Mouse (Mus musculus) C2C12 (cell line): ENCODE data around the gene Ptma. TPM values are rescaled to one million over a fixed set of nuclear protein-coding genes. Genes with fewer than 3 reads are reported as not detected.

Source experiments
- H3K27me3 ChIP-seq: one replicate; pipeline ENCODE4 v1.6.1; 2011; ENCODE audit not compliant: control insufficient read depth, insufficient read depth, insufficient read length
- H3K36me3 ChIP-seq: one replicate; pipeline ENCODE4 v1.6.1; 2011; ENCODE audit not compliant: control insufficient read depth, insufficient read depth
- H3K4me3 ChIP-seq: one replicate; pipeline ENCODE4 v1.5.1; 2011; ENCODE audit warnings: mild to moderate bottlenecking, control low read depth; ENCODE audit not compliant: poor library complexity, insufficient read depth, severe bottlenecking
- H3K79me2 ChIP-seq: one replicate; pipeline ENCODE4 v1.6.1; 2011; ENCODE audit not compliant: control insufficient read depth, insufficient read depth
- H3K79me3 ChIP-seq: one replicate; pipeline ENCODE4 v1.6.1; 2011; ENCODE audit warnings: low read depth, control low read depth
- H3ac ChIP-seq: one replicate; pipeline ENCODE3; 2011; ENCODE audit warnings: low read depth; ENCODE audit not compliant: control insufficient read depth, insufficient read length
- CEBPB ChIP-seq: IDR thresholded peaks from one replicate; pipeline ENCODE4 v1.6.1; 2011; ENCODE audit warnings: low read depth, mild to moderate bottlenecking, control low read depth, moderate library complexity
- CTCF ChIP-seq: IDR thresholded peaks from one replicate; pipeline ENCODE4 v1.5.1; 2011; ENCODE audit not compliant: control insufficient read depth, insufficient read depth, insufficient read length
- FOSL1 ChIP-seq: IDR thresholded peaks from one replicate; pipeline ENCODE4 v1.8.0; 2011; ENCODE audit warnings: mild to moderate bottlenecking, low read length; ENCODE audit not compliant: poor library complexity, insufficient read depth, severe bottlenecking
- MAX ChIP-seq: IDR thresholded peaks from one replicate; pipeline ENCODE4 v1.6.1; 2011; ENCODE audit warnings: mild to moderate bottlenecking, control low read depth
- MYOD1 ChIP-seq: IDR thresholded peaks from one replicate; pipeline ENCODE4 v1.6.1; 2011; ENCODE audit warnings: low read depth; ENCODE audit not compliant: control insufficient read depth, insufficient read length
- MYOG ChIP-seq: IDR thresholded peaks from one replicate; pipeline ENCODE4 v1.6.1; 2011; ENCODE audit not compliant: control insufficient read depth, insufficient read length; ENCODE audit errors: extremely low read depth
- USF1 ChIP-seq: IDR thresholded peaks from one replicate; pipeline ENCODE4 v1.6.1; 2011; ENCODE audit warnings: low read depth, mild to moderate bottlenecking, control low read depth, moderate library complexity
- polyA plus RNA-seq: library from polyadenylated mRNA; unstranded; fragments of >200 nt; fragmentation: generic; extraction: Trizol; gene quantifications from one replicate; pipeline ENCODE4 v1.2.1, GENCODE M21; 2012; ENCODE audit warnings: missing spikeins

The Ptma gene
- polyA plus RNA-seq, 1 experiment, result 2,542 TPM

DNA sequence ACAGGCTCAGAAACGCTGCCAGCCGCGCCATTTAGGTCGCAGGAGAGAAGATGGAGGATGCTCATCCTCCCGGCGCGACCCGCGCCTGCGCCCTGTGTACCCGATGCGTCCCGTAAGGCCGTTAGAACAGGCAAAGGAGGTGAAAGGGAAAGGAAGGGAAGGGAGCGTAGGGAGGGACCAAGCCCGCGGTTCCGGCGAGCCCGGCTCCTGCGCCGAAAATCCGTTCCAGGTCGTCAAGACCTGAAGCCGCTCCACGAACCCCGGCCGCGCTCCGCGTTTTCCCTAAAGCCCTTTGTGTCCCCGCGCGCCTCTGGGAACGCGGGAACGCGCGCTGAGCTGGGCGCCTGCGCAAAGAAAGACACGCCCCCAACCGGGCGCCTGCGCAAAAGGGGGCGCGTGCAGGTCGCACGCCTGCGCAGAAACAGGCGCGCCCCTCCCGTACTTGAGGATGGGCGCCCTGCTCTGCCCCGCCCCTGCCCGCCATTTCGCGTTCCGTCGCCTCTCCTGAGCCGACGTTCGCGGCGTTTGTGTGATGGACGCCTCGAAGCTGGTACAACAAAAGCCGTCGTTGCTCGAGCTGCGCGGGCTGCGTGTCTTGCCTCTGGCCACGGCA lies 39.1 kb upstream of the Ptma start:
- H3K79me2 ChIP-seq, result peaks cover 13% of the 10 kb centered on the region
- H3K36me3 ChIP-seq, result no peaks in the 10 kb centered on the region
- H3K27me3 ChIP-seq, result no peaks in the 10 kb centered on the region
- peak overlapping the region; percentile 79 for H3K4me3 ChIP-seq
- TF ChIP-seq USF1 (no peak), FOSL1 (no peak), MYOG (no peak), CTCF (no peak), CEBPB (no peak), MAX (no peak), MYOD1 (no peak)
- peaks cover 5% of the 10 kb centered on the region for H3K79me3 ChIP-seq
- peak overlapping the region; percentile 91 for H3ac ChIP-seq

GRCm38 (mm10) chr1:86487908-86488314 lies 38.6 kb upstream of the Ptma start:
- H3K79me3 ChIP-seq, result peaks cover 5% of the 10 kb centered on the region
- H3K27me3 ChIP-seq, result no peaks in the 10 kb centered on the region
- no peak for TF ChIP-seq FOSL1

DNA sequence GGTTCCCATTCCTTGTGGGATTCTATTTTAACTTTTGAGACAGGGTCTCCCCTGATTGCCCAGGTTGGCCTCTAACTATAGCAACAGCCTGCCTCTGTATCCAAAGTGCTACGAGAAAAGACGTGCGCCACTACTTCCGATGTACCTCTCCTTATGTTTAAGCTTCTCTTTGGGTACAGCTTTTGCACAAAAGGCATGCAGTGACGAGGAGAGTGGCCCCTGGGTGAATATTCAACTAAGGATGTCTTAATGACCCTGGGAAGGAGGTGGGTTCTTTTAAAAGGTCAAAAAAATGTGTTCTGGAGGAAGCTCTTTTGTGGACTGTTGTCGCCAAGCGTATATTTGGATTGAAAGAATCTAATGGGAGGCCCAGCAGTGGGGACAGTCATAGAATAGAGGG lies 38.2 kb upstream of the Ptma start:
- Histone ChIP-seq H3K4me3 (peak overlapping the region; percentile 79), H3ac (peak overlapping the region; percentile 42), H3K27me3 (no peaks in the 10 kb centered on the region), H3K79me2 (peaks cover 13% of the 10 kb centered on the region), H3K79me3 (peaks cover 5% of the 10 kb centered on the region), H3K36me3 (no peaks in the 10 kb centered on the region)
- no peak for TF ChIP-seq MYOG
- TF ChIP-seq MAX, result no peak
- TF ChIP-seq CEBPB, result no peak
- no peak for TF ChIP-seq CTCF
- TF ChIP-seq MYOD1, result no peak
- TF ChIP-seq FOSL1, result no peak
- TF ChIP-seq USF1, result no peak

More at GRCm38 (mm10) chr1:86487908-86488314, 38.6 kb upstream of the Ptma start:
- H3K79me2 ChIP-seq, result peaks cover 13% of the 10 kb centered on the region
- no peaks in the 10 kb centered on the region for H3K36me3 ChIP-seq
- H3ac ChIP-seq, result peak overlapping the region; percentile 77
- peak overlapping the region; percentile 79 for H3K4me3 ChIP-seq

GRCm38 (mm10) chr1:86488774-86489173 lies 37.8 kb upstream of the Ptma start:
- H3K79me2 ChIP-seq, result peaks cover 13% of the 10 kb centered on the region
- peaks cover 5% of the 10 kb centered on the region for H3K79me3 ChIP-seq
- H3ac ChIP-seq, result no peak overlapping the region
- no peaks in the 10 kb centered on the region for H3K36me3 ChIP-seq
- peak overlapping the region; percentile 79 for H3K4me3 ChIP-seq
- no peaks in the 10 kb centered on the region for H3K27me3 ChIP-seq
- TF ChIP-seq USF1 (no peak), CTCF (no peak), MAX (no peak), MYOG (no peak), CEBPB (no peak), MYOD1 (no peak), FOSL1 (no peak)

DNA sequence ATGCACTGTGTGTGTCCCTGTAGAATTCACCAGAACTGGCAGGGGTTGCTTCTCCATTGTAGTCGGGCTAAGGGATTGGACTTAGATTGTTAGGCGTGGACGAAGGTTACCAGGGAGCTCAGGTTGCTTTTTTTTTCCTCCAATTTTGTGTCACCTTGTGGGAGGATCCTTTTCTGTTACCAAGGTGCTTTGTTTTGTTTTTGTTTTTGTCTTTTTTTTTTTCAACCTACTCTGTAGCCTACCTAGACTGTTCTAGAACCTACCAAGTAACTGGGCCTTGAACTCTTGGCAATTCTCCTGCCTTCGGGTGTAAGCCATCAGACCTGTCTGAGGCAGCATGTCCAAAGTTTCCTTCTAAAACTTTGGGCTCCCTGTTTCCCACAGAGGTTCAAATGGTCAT lies 36.6 kb upstream of the Ptma start:
- Histone ChIP-seq H3K79me3 (peaks cover 5% of the 10 kb centered on the region), H3K4me3 (no peak overlapping the region), H3K36me3 (no peaks in the 10 kb centered on the region), H3K27me3 (no peaks in the 10 kb centered on the region), H3K79me2 (peaks cover 13% of the 10 kb centered on the region), H3ac (no peak overlapping the region)
- TF ChIP-seq USF1, result no peak
- no peak for TF ChIP-seq MAX
- no peak for TF ChIP-seq CTCF
- no peak for TF ChIP-seq MYOG
- TF ChIP-seq CEBPB, result no peak
- TF ChIP-seq MYOD1, result no peak
- no peak for TF ChIP-seq FOSL1

GRCm38 (mm10) chr1:86490697-86491096 lies 35.8 kb upstream of the Ptma start:
- no peaks in the 10 kb centered on the region for H3K27me3 ChIP-seq

More at GRCm38 (mm10) chr1:86490697-86491096, 35.8 kb upstream of the Ptma start:
- Histone ChIP-seq H3K79me2 (peaks cover 13% of the 10 kb centered on the region), H3ac (no peak overlapping the region), H3K4me3 (no peak overlapping the region), H3K79me3 (peaks cover 5% of the 10 kb centered on the region), H3K36me3 (no peaks in the 10 kb centered on the region)
- TF ChIP-seq MAX (no peak), MYOD1 (no peak), MYOG (no peak), USF1 (no peak), FOSL1 (no peak), CTCF (no peak), CEBPB (no peak)
